Mouse (Mus musculus): Measurements from ENCODE around the gene Ankrd28.

DNA sequence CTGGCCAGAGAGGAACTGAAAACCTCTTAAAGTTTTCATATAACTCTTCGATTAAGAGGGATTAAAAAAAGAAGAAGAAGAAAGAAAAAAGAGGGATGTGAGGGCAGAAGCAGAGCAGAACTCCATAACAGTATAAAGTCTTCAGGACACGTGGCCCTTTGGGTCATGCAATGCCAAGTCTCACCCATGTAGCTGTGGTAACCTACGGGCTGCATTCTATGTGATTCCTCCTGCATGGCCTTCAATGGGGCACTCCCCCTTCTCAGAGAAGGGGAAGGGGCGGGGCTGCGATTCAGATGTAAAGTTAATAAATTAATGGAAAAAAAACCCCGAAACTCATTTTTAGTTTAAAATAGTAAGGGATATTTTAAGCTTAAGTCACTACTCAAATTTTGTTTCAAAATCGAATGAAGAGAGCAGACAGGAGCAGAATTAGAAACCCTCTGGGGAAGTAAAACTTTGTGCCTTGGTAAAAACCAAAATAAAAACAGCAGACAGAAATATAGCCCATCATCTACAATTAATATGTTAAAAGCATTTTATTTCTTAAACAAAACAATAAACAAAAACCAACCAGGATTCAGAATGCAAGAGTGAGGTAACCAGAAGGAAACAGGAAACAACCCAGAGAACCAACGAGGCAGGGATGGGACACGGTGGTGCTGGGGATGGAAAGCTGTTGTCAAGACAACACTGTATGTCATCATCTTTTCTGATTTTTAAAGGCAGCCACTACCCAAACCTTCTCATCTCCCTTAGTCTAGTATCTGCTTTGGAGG, 134.1 kb downstream of the Ankrd28 start:
- TF ChIP-seq POLR2A (IDR thresholded peaks at IDR 0.05; ENCODE audit: borderline replicate concordance, insufficient read depth, low read length) = no peak
- no peak for TF ChIP-seq CTCF (IDR thresholded peaks at IDR 0.05; ENCODE audit: borderline replicate concordance, insufficient read depth, low read depth, low read length)

Measured in cerebellum, adult 2 months (tissue).